Mouse (Mus musculus): ENCODE measurements around the gene Slc22a29.
"Not testable (repeated sequence)": the region's sequence is repeated elsewhere in the genome, so short reads cannot be mapped to it uniquely, and the experiment has no call there.

Gene Slc22a29

DNA sequence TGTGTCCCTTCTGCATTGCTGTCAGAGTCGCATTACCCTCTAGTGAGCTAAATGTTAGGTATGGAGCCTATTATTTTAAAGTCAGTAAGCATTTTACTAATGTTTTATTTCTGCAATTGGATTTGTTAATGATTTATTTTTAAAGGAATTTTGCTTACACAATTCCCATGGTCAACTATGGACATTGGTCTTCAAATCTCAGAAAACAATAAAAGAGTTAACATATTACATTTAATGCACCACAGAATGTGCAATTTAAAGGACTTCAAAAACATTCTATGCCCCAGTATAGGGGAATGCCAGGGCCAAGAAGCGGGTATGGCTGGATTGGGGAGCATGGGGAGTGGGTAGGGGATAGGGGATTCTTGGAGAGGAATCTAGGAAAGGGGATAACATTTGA, at the start of gene Slc22a29:
Gene Slc22a29 (minus strand): TSS at position 101 of the 400 bp plus-strand sequence.
- DNase-seq (ENCODE audit: low spot score in 2 of 2), result no peak

DNA sequence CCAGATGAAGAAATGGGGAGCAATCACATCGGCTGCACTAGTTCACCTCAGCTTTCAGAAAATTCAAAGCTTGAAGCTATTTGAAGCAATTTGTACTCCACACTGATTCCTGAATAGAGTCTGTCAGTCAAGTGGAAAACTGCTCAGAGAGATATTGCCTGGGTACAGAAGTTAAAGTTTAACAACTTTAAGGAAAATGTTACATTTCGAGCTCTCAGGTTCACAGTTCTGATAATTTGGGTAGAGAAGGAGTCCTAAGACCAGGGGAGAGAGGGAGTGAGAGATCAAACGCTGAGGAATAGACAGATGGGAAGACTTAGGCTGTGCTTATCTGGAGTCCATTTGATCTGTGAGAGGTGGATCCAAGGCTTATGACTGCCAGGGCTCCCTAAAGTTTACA, 46.6 kb upstream of the Slc22a29 start:
- DNase-seq (ENCODE audit: low spot score in 2 of 2), result no peak

DNA sequence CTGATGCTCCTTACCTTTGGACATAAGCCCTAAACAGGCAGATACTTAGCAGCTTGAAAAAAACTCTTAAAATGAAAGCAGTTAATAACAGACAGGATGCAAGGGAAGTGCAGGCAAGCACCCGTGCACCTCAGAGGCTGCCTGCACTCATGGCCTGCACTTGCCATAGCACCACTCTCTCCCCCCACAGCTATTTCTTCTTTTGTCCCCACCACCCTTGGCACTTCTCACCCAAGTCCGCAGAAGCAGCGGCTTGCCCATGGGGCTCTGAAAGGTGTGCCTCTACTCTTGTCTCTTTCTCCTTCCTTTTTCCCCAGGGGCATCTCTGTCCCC, 34.0 kb upstream of the Slc22a29 start:
- no peak for DNase-seq (ENCODE audit: low spot score in 2 of 2)

GRCm38 (mm10) chr19:8251896-8252704, 33.4 kb upstream of the Slc22a29 start:
- peak; percentile 20 to 21 for DNase-seq (ENCODE audit: low spot score in 2 of 2)

DNA sequence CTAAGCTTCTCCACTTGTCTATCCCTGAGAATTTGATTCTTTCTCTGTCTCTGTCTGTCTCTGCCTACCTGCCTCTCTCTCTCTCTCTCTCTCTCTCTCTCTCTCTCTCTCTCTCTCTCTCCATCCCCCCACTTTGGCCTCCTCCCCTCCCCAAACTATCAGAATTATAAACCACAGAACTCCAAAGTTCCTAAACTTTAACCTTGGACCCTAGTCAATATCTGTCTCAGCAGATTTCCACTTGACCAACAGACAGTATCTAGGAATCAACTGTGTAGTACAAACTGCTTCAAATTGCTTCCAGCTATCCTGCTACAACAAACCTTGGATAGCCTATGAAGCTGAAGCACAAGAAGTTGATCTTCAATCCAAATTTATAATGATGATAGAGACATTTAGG, 10.2 kb upstream of the Slc22a29 start:
- DNase-seq (ENCODE audit: low spot score in 2 of 2), result no peak

- DNase-seq (ENCODE audit: low spot score in 2 of 2), result no peak
These were observed 69.7 kb downstream of the Slc22a29 start for GRCm38 (mm10) chr19:8148787-8149523.

GRCm38 (mm10) chr19:8142716-8143115, 76.0 kb downstream of the Slc22a29 start:
- not testable (repeated sequence) for DNase-seq (ENCODE audit: low spot score in 2 of 2)

DNA sequence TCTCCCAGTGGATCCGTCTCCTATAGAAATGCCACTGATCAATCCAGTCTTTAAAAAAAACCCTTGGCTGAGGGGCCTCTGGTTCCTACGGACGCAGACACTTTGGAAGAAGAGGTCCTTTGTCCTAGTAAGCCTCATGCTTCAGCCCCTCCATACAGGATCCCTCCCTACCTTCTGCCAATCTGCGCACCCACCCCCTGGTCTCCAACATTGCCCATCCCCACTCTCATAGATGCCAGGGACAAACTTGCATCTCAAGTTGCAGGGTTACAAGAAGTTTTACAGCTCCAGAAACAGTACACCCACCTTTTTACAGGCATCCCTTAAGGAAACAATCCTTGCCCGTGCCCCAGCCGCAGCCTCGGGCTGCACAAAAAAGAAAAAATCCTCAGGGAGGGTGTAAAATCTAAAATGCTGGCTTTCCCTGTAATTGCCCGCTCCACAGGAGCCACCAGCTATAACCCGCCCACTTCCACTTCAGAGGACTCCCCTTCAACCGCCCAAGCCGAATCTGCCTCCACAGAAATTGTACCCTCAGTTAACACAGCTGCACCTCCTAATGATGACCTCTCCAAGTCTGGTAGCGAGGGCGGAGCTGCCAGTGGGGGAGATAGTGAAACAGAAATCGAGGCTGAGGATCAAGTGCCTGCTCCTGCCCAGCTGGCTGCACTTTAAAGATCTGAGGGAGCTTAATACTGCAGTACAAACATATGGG, 84.4 kb downstream of the Slc22a29 start:
- not testable (repeated sequence) for DNase-seq (ENCODE audit: low spot score in 2 of 2)

DNA sequence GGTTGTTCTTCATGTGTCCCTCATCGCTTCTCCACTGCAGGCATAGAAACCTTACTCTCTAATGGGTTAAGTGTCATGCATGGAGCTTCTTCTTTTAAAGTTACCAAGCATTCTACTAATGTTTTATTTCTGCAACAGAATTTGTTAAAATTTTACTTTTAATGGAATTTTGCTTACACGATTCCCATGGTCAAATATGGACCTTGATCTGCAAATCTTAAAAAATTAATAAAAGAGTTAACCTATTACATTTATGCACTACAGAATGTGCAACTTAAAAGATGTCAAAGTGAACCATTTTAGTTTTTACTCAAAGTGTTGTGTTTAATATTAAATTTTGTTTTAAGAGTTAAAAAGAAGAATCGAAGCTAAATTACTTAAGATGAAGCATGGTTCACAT, 86.8 kb downstream of the Slc22a29 start, which contains the start of gene Slc22a28:
Gene Slc22a28 (minus strand): TSS at position 102 of the 400 bp plus-strand sequence.
- DNase-seq (ENCODE audit: low spot score in 2 of 2), result not testable (repeated sequence)
